Mouse (Mus musculus) liver, postnatal 0 days (tissue): ENCODE data around the gene Olfr1512.

ENCODE experiments used
- CTCF ChIP-seq: sonication (generic); IDR thresholded peaks from 2 replicates; pipeline ENCODE4 v1.5.1; 2016; ENCODE audit warnings: antibody characterized with exemption, low read depth
- EP300 ChIP-seq: IDR thresholded peaks from 2 replicates; pipeline ENCODE4 v1.6.1; 2016; ENCODE audit warnings: antibody characterized with exemption, low read depth, mild to moderate bottlenecking

DNA sequence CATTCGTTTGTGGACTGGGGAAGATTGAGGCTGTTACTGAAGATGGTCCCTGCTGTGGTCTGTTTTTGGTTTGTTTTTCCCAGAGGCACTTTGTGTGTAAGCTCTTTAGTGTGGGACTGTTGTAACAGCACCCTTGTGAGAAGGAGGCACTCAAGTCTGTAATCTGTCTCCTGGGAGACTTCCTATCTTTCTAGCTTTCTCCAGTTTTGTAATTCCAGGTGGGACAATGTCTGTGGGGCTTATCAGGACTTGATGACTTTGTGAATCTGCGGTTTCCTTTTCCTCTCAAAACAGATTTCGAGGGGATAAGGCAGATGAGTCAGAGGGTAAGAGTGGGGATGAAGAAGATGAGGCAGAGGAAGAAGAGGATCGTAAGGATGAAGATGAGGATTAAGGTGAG is 22.7 kb downstream of the Olfr1512 start, which contains the start of gene Olfr1513:
- TF ChIP-seq CTCF (no peak), EP300 (no peak)
